Mouse (Mus musculus) R1 (cell line): ENCODE measurements around the gene Zswim8.

Source experiments
- DNase-seq: peaks from one replicate; pipeline ENCODE4 v3.0.0-alpha.2; 2018; ENCODE audit warnings: low read depth, low spot score

Gene Zswim8

GRCm38 (mm10) chr14:20707201-20708190, at the start of gene Zswim8:
Gene Zswim8, plus strand, starts transcription at chr14:20707552.
- peak; percentile 77 for DNase-seq

DNA sequence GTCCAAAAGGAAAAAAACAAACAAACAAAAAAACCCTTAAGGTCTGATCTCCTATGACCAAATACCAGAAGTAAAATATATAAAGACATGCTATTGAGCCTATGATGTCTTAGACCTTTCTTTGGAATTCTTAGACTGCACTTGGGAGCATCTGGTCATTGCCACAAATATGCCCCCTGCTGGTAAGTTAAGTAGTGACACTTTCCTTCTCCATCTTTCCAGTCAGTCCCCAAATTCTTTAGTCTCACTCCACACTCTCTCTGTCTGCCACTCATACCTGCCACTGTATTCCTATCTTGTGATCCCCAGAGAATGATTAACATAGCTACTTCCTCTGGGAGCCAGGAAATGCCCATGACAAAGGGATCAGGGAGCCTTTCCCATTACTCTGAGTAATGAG, 49.0 kb upstream of the Zswim8 start:
- peak; percentile 77 for DNase-seq

DNA sequence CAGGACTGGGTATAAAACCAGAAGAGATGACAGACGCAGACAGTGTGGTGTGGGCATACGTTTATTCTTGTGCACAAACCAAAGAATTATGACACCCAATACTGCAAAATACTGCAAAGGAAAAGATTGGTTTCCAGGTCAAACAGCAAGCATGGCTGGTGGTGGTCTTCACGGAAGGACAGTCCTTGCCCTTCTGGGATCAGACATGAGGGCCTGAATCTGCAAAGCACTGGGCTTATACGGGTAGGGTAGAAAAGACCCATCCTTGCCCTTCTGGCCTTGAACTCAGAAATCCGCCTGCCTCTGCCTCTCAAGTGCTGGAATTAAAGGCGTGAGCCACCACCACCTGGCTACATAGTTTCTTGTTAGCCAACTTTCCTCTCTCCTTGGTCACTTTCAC, 48.5 kb upstream of the Zswim8 start:
- DNase-seq, result no peak

GRCm38 (mm10) chr14:20659687-20660086, 47.7 kb upstream of the Zswim8 start:
- no peak for DNase-seq

- peak; percentile 99 for DNase-seq
These were observed 46.3 kb upstream of the Zswim8 start for GRCm38 (mm10) chr14:20660827-20661660.

DNA sequence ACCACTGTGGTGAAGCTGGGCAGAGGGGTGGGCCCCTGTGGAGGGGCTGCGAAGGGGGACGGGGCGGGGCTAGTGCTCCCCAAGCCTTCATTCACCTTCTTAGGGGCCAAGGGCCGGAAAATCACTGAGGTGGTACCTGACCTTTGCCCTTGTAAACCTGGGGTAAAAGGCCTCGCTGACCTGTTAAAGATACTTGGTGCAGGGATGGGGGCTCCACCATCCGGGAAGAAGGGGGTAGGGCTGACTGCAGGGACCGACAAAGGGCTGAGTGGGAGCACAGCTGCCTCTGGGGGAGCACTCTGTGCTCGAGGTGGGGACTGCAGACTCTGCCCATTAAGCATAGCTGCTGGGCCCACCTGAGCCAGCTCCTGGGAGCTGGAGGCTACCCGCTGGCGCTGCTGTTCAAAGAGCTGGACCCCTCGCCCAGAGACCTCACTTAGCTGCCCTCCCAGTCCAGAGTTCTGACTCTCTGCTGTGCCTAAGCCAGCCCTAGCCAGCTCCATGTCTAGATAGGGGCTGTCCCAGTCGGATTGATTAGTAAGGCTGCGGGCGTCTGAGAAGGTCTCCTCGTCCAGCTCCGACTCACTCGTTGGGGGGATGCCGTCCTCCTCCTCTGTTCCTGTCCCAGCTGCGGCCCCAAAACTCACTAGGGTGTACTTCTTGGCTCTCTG, 45.6 kb upstream of the Zswim8 start:
- no peak for DNase-seq

DNA sequence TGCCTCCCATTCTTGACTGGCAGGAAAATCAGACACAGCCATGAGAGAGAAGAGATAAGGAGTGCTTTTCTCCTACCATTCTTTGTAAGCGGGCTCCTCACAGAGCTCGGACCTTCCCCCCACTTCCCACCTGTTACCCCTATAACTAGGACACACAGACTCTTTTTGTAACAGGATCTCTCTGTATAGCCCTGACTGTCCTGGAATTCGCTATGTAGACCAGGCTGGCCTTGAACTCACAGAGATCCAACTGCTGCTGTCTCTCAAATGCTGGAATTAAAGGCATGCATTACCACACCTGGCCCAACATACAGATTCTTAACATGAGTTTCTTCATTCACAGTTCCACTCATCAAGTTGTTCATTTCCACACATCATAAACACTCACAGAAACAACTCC, 44.6 kb upstream of the Zswim8 start:
- DNase-seq, result no peak

DNA sequence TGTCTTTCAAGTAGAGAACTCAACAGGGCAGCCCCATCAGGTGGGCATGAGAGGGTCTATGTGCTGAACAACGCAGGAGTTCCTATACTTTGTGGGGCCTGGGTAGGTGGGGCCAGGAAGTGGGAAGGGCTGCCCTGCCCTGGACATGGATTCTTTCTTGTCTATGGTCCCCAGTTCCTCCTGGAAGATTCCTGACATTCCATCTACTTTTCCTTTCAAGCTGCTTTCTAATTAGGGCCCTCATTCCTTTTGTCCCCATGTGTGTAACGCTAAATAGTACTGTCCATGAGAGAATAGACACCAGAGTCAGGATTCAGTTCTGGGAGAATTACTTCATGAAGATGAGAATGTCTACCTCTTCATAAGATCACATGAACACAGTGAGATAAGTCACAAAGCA, 43.8 kb upstream of the Zswim8 start:
- peak; percentile 92 for DNase-seq

DNA sequence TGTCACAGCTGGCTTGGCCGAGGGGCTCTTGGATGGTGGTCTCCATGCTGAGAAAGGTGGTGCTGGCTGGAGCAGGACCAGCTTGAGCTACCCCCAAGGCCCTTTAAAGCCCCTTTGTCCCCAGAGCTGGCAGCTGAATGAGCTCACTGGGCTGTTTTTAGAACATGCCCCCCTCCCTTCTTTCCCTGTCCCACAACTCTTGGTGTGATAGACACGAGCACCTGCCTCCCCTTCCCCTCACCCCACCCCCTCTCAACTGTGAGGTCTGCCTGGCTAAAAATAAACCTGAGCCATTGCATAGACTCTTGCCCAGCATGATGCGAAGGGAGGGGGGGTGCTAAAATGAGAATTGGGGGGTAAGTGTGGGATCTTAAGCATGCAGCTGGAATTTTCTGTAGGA, 42.9 kb upstream of the Zswim8 start:
- no peak for DNase-seq

- DNase-seq, result no peak
These were observed 39.9 kb upstream of the Zswim8 start for GRCm38 (mm10) chr14:20667469-20667868.

DNA sequence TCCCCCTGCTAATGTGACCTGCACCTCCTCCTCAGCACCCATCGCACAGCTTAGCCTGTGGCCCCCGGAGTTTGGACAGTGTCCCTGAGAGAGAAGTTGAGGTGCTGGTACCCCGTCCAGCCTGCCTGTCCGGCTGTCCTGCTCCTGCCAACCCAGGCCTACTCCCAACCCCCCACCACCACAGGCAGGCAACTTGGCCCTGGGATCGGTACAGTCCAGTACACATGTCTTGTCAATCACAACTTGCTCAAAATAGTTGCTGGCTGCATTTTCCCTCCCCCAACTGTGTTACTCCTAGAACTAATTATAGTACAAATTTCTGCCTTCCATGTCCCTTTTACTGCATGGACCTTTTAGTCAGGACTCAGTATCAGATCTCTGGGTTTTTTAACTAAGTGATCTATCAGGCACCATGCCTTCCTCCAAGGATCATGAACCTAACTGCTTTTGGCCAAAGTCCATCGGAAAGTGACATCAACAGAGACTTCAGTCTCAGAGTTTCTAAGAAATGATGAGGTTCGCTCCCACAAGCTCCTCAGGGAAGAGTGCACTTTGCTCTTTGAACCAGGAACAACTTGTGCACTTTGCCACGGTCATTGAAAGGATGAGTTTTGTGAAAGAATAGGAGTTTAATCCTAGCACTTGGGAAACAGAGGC, 39.1 kb upstream of the Zswim8 start, which contains the start of gene Synpo2l:
Gene Synpo2l, minus strand, starts transcription at position 201 of the 657 bp plus-strand sequence.
- no peak for DNase-seq

DNA sequence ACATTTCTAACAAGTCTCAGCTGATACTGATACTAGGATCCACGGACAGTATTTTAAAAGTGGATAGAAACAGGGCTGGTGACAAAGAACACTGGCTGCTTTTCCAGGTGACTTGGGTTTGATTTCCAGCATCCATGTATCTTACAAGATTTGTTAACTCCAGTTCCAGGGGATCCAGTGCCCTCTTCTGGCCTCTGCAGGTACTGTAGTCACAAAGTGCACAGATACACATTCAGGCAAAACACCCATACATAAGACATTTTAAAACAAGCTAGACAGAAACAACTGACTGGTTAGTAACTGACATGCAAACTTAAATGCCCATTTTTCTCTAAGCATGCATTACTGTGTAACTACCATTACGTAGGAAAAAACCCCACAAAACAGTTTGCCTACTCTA, 34.4 kb upstream of the Zswim8 start:
- peak; percentile 91 for DNase-seq

DNA sequence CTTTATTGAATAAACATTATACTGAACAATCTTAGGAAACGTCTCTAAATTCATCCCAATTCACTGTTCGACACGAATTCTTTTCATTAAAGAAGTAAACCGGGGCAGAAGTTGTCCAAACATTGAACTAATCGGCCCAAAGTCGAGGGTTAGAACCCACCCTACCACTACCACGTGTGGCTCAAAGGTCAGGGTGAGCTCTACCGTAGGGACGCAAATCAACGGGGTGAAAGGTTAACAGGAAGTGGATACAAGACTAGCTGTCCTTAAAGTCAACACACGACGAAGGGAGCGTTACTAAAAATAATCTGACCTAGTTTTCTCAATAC, 33.7 kb upstream of the Zswim8 start:
- DNase-seq, result no peak

GRCm38 (mm10) chr14:20674064-20674833, 33.1 kb upstream of the Zswim8 start, which contains the start of gene Sec24c:
Gene Sec24c, plus strand, starts transcription at chr14:20674308.
- DNase-seq, result peak; percentile 99

- no peak for DNase-seq
These were observed 29.4 kb upstream of the Zswim8 start for GRCm38 (mm10) chr14:20677906-20678305.

DNA sequence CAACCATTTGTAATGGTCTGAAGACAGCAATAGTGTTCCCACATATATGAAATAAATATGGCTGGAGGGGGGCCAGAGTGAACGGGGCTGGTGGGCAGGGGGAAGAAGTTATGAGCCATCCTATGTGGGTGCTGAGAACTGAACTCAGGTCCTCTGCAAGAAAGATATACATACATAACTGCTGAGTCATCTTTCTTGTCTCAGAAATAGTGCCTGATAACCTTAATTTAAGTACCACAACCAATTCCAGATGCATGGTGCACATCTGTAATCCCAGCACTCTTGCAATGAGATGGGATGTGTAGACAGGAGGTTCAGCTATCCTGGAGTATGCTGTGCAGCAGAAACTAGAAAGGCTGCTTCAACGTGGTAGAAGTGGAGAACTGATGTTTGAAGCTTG, 25.6 kb upstream of the Zswim8 start:
- no peak for DNase-seq

GRCm38 (mm10) chr14:20682498-20682897, 24.9 kb upstream of the Zswim8 start:
- DNase-seq, result peak; percentile 65

DNA sequence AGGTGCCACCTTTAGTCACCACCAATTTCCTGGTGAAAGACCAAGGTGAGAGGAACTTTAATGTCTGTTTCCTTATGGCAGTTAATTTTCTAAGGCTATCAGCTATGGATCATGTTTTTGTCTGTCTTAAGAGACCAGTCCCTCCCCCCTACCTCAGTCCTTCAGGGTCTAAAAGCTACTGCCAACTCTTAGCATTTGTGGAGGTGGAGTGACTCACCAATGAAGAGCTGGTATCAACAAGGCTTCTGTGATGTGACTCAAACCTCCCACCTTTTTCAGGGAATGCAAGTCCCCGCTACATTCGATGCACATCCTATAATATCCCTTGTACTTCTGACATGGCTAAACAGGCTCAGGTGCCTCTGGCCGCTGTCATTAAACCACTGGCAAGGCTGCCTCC, 20.8 kb upstream of the Zswim8 start:
- DNase-seq, result no peak

- no peak for DNase-seq
These were observed 18.3 kb upstream of the Zswim8 start for GRCm38 (mm10) chr14:20689009-20689408.

- DNase-seq, result no peak
These were observed 15.6 kb upstream of the Zswim8 start for GRCm38 (mm10) chr14:20691772-20692171.
